Mouse (Mus musculus): Measurements from ENCODE around the gene Cacna1c.

DNA sequence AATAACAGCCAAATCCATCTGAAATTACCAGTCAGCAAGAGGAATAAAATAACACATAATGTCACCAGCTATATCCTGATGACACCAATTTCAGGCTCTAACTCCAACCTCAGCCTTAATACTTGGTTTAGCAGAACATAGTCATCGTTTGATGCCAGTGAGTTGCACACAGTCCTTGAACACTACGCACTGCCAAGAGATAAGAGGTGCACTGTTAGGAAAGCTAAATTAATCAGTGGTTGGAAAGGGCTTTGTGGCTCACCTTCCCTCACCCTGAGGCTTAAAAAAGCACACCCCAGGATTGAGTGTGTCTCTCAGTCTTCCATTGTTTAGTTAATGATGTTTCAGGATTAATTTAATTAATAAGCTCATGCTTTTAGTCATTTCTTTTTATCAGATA, 16.0 kb downstream of the Cacna1c start:
- TF ChIP-seq MAX (IDR thresholded peaks at IDR 0.05; ENCODE audit: low read depth) (no peak), POLR2A (IDR thresholded peaks at IDR 0.05; ENCODE audit: insufficient read length, low read depth) (no peak), TCF12 (IDR thresholded peaks at IDR 0.05; ENCODE audit: insufficient read depth, poor library complexity, severe bottlenecking) (no peak), USF1 (IDR thresholded peaks at IDR 0.05; ENCODE audit: low read depth) (no peak), REST (IDR thresholded peaks at IDR 0.05; ENCODE audit: insufficient read depth, insufficient read length) (no peak), POLR2AphosphoS2 (IDR thresholded peaks at IDR 0.05; ENCODE audit: insufficient read length, low read depth) (no peak), CEBPB (IDR thresholded peaks at IDR 0.05; ENCODE audit: insufficient read depth, poor library complexity, severe bottlenecking) (no peak), MYOG (IDR thresholded peaks at IDR 0.05; ENCODE audit: control insufficient read depth in 1 of 3, insufficient read depth in 1 of 3, insufficient read length in 2 of 3, low read depth in 2 of 3) (no peak), E2F4 (IDR thresholded peaks at IDR 0.05; ENCODE audit: insufficient read depth) (no peak), MYOD1 (IDR thresholded peaks at IDR 0.05; ENCODE audit: control insufficient read depth in 1 of 3, insufficient read length in 2 of 3, low read depth in 2 of 3) (no peak), TCF3 (IDR thresholded peaks at IDR 0.05; ENCODE audit: insufficient read length, low read depth) (no peak)

Measured in myocyte (in vitro differentiated cells).